Mouse (Mus musculus): ENCODE measurements around the gene Gm9745.
A peak's percentile ranks its signal among the peaks of the same experiment; 100 is the strongest.
"Not testable (repeated sequence)": the region's sequence is repeated elsewhere in the genome, so short reads cannot be mapped to it uniquely, and the experiment has no call there.

Gm9745 gene

DNA sequence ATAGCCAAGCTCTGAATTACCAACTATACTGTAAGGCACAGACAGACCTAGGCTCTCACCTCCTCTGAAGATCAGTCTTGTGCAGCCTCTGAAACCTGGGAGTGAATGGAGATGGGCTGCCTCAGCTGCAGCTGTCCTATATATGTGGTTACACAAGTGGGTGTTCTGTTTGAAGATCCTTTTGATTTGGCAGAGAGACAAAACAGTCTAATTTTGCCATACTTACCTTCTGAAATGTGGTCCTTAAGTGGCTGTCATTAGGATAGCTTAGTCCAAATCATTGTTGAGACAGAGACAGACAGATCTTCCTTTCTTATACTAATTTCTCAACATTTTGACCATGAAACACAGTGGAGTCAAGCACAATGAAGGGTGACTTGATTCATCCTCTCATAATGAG, at the start of gene Gm9745:
Gene Gm9745, minus strand, starts transcription at position 101 of the 400 bp plus-strand sequence.
- not testable (repeated sequence) for DNase-seq (ENCODE audit: extremely low spot score)

DNA sequence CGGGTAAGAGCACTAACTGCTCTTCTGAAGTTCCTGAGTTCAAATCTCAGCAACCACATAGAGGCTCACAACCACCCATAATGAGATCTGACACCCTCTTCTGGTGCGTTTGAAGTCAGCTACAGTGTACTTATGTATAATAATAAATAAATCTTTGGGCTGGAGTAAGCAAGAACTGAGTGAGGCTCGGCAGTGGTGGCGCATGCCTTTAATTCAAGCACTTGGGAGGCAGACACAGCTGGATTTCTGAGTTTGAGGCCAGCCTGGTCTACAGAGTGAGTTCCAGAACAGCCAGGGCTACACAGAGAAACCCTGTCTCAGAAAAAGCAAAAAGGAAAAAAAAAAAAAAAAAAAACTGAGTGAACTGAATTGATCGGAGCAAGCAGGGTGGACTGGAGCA, 49.2 kb upstream of the Gm9745 start:
- DNase-seq (ENCODE audit: extremely low spot score) = not testable (repeated sequence)

DNA sequence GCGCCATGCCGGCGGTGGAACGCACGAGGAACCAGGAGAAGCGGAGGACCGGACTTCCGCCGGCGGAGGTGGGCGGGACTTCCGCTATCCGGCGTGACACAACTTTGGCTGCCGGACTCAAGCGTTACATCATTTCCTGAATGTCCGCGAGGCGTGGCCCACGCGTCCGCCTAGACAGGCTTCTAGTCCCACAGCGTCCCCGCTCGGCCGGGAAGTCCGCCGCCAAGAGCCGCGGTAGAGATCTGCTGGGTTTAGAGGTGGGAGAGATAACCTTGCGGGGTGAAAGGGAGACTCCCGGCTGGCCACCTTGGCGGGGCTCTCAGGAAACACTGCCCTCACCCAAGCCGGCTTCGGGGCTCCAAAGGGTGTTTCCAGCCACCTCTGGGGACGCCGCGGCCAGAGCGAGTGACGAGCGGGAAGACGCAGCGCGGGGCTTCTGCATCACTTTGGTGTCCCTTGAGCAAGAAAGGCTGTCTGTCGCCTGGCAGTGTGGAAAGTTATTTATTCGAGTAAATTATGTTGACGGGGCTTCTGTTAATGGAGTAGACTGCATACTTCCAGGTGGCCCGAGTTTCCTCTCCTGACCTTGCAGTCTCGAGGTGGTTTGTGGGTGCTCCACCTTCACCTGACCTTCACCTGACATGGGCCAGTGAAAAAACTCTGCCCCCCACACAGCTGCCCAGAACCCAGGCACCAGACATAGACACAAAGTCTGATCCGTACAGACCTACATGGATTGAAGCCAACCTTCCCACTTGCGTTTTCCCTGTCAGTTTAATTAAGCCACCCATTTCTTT, 48.2 kb upstream of the Gm9745 start, which contains the start of gene Gtpbp4:
Gene Gtpbp4, minus strand, starts transcription at position 94 of the 797 bp plus-strand sequence.
- peak; percentile 93 for DNase-seq (ENCODE audit: extremely low spot score)

DNA sequence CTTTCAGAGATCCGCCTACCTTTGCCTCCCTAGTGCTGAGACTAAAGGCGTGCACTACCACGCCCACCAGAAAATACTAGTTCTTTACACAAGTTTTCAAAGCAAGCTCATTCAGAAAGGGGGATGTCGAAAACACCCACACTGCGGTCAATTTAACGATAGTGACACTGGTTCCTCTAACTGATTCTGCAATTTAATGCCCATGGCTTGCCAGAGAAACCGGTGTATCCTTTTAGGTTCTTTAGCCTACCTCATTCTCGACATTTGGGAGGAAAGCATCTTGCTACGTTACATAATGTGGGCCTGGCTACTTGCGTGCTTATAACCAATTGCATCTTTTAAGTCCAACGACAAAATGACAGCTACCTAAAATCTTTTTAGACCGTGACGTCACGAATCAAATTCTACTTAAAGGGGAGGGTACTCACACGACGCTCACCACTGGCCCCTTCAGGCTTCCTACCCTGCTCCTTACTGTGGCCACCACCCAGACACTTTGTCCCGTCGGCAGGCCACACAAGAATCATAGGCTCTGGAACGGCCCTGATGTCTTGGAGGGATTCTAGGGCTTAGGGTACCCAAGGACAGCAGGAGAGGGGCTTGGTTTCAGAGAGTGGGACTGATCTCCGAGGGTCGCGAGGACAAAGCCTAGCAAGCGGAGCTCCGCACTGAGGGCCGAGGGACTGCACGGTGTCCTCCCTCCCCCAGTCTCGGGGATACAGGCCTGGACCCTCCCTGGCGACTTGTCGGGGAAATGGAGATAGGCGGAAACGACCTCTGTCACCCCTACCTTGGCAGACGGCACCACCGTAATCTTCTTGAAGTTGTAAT, 47.3 kb upstream of the Gm9745 start:
- DNase-seq (ENCODE audit: extremely low spot score) = no peak

DNA sequence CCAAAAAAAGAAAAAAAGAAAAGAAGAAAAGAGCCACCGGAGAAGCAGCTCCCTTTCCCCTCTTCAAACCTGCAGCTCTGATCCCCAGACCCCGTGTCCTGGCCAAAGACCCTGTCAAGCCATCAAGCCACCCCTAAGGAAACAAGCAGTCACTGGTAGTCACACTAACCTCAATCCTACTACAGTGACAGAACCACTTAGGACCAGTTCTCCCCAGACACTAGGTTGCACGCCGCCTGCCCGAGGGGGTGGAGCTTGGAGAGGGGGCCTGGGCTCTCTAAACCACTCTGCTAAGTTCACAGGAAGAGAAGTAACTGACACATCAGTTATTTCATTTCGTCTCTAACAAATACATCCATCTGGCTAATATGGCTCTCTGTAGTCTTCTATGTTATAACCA, 44.2 kb upstream of the Gm9745 start:
- DNase-seq (ENCODE audit: extremely low spot score) = no peak

GRCm38 (mm10) chr13:8972972-8973371, 24.9 kb upstream of the Gm9745 start:
- DNase-seq (ENCODE audit: extremely low spot score) = no peak

- no peak for DNase-seq (ENCODE audit: extremely low spot score)
Measured at GRCm38 (mm10) chr13:8972369-8972768, 24.3 kb upstream of the Gm9745 start.

DNA sequence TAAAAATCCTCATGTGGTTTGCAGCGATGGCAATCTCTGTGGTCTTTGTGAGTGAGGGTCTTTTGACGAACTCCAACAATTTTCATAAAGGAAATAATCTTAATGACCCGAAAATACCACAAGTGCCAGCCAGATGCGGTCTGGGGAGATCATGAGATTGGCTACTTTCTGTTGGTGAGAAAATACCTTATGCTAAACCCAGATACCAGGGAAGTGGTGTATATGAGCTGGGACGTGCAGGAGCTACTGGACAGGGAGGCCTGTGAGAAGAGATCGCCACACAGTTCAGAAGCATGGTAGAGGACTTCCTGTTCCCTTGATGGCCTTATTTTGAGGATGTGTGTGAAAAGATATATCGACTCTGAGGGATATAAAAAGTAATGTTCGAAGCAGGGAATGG, 19.7 kb upstream of the Gm9745 start:
- DNase-seq (ENCODE audit: extremely low spot score) = no peak

- DNase-seq (ENCODE audit: extremely low spot score) = no peak
Measured at GRCm38 (mm10) chr13:8965224-8965623, 17.2 kb upstream of the Gm9745 start.

DNA sequence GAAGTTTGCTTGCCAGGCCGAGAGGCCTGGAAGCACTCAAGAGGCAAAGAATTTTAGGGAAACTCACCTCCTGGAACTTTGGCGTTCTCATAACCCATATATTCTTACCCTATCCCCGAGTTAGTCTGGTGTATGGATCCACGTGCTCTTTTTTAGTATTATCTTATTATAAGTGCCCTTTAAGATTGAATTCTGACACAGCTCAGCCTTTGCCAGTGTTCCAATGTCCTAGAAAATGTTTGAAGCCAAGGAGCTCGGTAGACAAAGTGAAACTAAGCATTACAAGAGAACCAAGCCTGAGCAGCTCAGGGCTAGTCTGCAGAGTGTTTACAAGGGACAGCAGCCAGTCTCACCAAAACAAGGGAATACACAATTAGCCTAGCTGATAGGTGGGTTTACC, 14.2 kb upstream of the Gm9745 start:
- DNase-seq (ENCODE audit: extremely low spot score) = not testable (repeated sequence)

GRCm38 (mm10) chr13:8961128-8961888, 13.3 kb upstream of the Gm9745 start:
- DNase-seq (ENCODE audit: extremely low spot score) = not testable (repeated sequence)

DNA sequence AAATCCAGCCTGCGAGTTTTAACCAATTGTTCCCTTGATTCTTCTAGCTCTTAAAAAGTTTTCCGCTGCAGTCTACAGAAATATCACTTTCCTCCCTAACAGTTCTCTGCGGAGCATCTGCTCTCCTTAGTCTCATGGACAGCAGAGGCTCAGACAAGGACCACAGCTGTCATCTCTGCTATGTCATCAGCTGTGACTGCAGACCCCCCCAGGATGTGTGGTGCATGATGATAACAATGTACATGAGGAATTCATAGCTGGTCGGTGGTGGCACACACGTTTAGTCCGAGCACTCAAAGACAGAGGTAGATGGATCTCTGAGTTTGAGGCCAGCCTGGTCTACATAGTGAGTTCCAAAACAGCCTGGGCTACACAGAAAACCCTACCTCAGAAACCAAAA, 11.5 kb upstream of the Gm9745 start:
- not testable (repeated sequence) for DNase-seq (ENCODE audit: extremely low spot score)

GRCm38 (mm10) chr13:8959058-8959457, 11.0 kb upstream of the Gm9745 start:
- not testable (repeated sequence) for DNase-seq (ENCODE audit: extremely low spot score)

GRCm38 (mm10) chr13:8956873-8957272, 8.8 kb upstream of the Gm9745 start:
- DNase-seq (ENCODE audit: extremely low spot score) = not testable (repeated sequence)

GRCm38 (mm10) chr13:8955127-8955526, 7.1 kb upstream of the Gm9745 start:
- DNase-seq (ENCODE audit: extremely low spot score) = not testable (repeated sequence)

GRCm38 (mm10) chr13:8952563-8952962, 4.5 kb upstream of the Gm9745 start, which contains the start of gene Idi2:
Gene Idi2 (plus strand): TSS chr13:8952863.
- DNase-seq (ENCODE audit: extremely low spot score) = not testable (repeated sequence)

GRCm38 (mm10) chr13:8943828-8944227, 4.2 kb downstream of the Gm9745 start:
- DNase-seq (ENCODE audit: extremely low spot score) = not testable (repeated sequence)

DNA sequence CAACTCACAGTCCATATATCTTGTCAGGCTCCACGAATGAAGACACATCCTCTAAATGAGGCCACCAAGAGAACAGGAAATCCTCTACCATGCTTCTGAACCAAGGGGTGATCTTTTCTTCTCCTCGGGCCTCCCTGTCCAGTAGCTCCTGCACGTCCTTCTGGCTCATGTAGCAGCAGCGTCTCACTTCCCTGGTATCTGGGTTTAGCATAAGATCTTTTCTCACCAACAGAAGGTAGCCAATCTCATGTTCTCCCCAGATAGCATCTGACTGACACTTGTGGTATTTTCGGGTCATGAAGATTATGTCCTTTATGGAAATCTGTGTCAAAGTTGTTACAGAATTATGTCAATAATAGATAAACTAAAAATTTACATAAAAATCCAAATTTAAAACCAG, 6.3 kb downstream of the Gm9745 start:
- not testable (repeated sequence) for DNase-seq (ENCODE audit: extremely low spot score)

- not testable (repeated sequence) for DNase-seq (ENCODE audit: extremely low spot score)
Measured at GRCm38 (mm10) chr13:8941110-8941509, 6.9 kb downstream of the Gm9745 start.

- not testable (repeated sequence) for DNase-seq (ENCODE audit: extremely low spot score)
Measured at GRCm38 (mm10) chr13:8937611-8938140, 10.4 kb downstream of the Gm9745 start.

- DNase-seq (ENCODE audit: extremely low spot score) = no peak
Measured at GRCm38 (mm10) chr13:8933499-8933898, 14.5 kb downstream of the Gm9745 start.

Data from embryo, embryonic 9.5 days (tissue).